ENCODE assay signal across 8 mouse cellular contexts in genomic region chr16:21274012-21274528, GRCm38 (mm10).
A peak's percentile ranks its signal among the peaks of the same experiment; 100 is the strongest.
DNase-seq lines count a peak whose midpoint lies in the region; ATAC-seq lines count a peak whose summit lies in the region.
"Had no signal": no experiment of that assay in that cellular context is flagged by ENCODE, and none has a peak within 500 bp of the region (broad histone marks: within the 10 kb centered on the region; RNA-seq: fewer than 3 reads in every experiment).

No protein-coding gene starts in this region.

- 10% methylated on average over 2 of the region's 2 CpGs for WGBS in hindbrain, embryonic 15.5 days
- WGBS in midbrain, embryonic 11.5 days: 6% methylated on average over 2 of the region's 2 CpGs

- peak; percentile 23 for DNase-seq in ZHBTc4 (ENCODE audit: low read depth, low spot score)
- DNase-seq in embryo, embryonic 11.5 days (ENCODE audit: low read depth, low spot score): peak; percentile 36
- DNase-seq in midbrain, embryonic 11.5 days (ENCODE audit: low spot score, missing footprints): peak; percentile 89
- DNase-seq in adrenal gland, adult 18-20 months (ENCODE audit: low spot score in 2 of 2): no peak
- DNase-seq in frontal cortex, postnatal 36 days (ENCODE audit: low spot score in 2 of 2): no peak
- DNase-seq: thymus, postnatal 14 days had no signal

- H3K9me3 ChIP-seq in hindbrain, embryonic 15.5 days: no peaks in the 10 kb centered on the region
- no peaks in the 10 kb centered on the region for H3K9me3 ChIP-seq in midbrain, embryonic 11.5 days (ENCODE audit: control insufficient read depth, low read length)

- H3K27ac ChIP-seq in hindbrain, embryonic 15.5 days (replicated peaks): peak overlapping the region; percentile 68
- H3K27ac ChIP-seq in midbrain, embryonic 11.5 days (ENCODE audit: low read depth, low read length): peak overlapping the region; percentile 73

- H3K27me3 ChIP-seq in hindbrain, embryonic 15.5 days: no peaks in the 10 kb centered on the region
- H3K27me3 ChIP-seq in midbrain, embryonic 11.5 days (ENCODE audit: control insufficient read depth, insufficient read depth, low read length): no peaks in the 10 kb centered on the region

- no peaks in the 10 kb centered on the region for H3K36me3 ChIP-seq in hindbrain, embryonic 15.5 days
- no peaks in the 10 kb centered on the region for H3K36me3 ChIP-seq in midbrain, embryonic 11.5 days (ENCODE audit: control insufficient read depth, insufficient read depth, low read length)

- peaks cover 13% of the 10 kb centered on the region for H3K4me1 ChIP-seq in hindbrain, embryonic 15.5 days (replicated peaks)
- H3K4me1 ChIP-seq in midbrain, embryonic 11.5 days (ENCODE audit: control insufficient read depth, insufficient read depth, low read length): peaks cover 22% of the 10 kb centered on the region

- H3K9ac ChIP-seq in hindbrain, embryonic 15.5 days: no peak overlapping the region
- H3K9ac ChIP-seq in midbrain, embryonic 11.5 days (ENCODE audit: low read length): peak overlapping the region; percentile 24; the same call in 1 of the 2 replicates

- H3K4me2 ChIP-seq in hindbrain, embryonic 15.5 days: no peak overlapping the region
- H3K4me2 ChIP-seq in midbrain, embryonic 11.5 days: no peak overlapping the region

- H3K4me3 ChIP-seq in hindbrain, embryonic 15.5 days: no peak overlapping the region
- H3K4me3 ChIP-seq in midbrain, embryonic 11.5 days (ENCODE audit: low read depth, low read length): no peak overlapping the region

- peak; percentile 82 for ATAC-seq in hindbrain, embryonic 15.5 days (ENCODE audit: low FRiP score, low read depth)
- peak; percentile 86 for ATAC-seq in midbrain, embryonic 11.5 days (ENCODE audit: low FRiP score)
- ATAC-seq in erythroblast, adult 5-6 weeks (replicated peaks; ENCODE audit: low FRiP score, poor library complexity, severe bottlenecking): no peak

Comparison
In these comparisons a context has a peak if more than half of its experiments do, and no peak if none do; other contexts are left out.
1. DNase-seq: peak in ZHBTc4 (single experiment), embryo, embryonic 11.5 days (single experiment) and midbrain, embryonic 11.5 days (single experiment); none in adrenal gland, adult 18-20 months (0 of 2) and frontal cortex, postnatal 36 days (0 of 2).